Mouse (Mus musculus) v-Abl transformed pro-B cells (cell line): ENCODE results near the gene Abcd3.

Source experiments
- in situ Hi-C, 2 experiments: fragments of 400-800 bp; cut with MboI; formaldehyde crosslinking; loops; one replicate each; pipeline ENCODE4 v1.15.1; 2025; ENCODE audit not compliant: unreplicated experiment in 2 of 2

The Abcd3 gene

GRCm38 (mm10) chr3:121814877-121815548 lies at the start of gene Abcd3:
Abcd3 (minus strand) TSS chr3:121815302.
- in situ Hi-C loops = no loop called here

GRCm38 (mm10) chr3:121859142-121859541 lies 44.0 kb upstream of the Abcd3 start:
- in situ Hi-C loops = no loop called here

- in situ Hi-C loops = no loop called here
These were observed 41.0 kb upstream of the Abcd3 start for GRCm38 (mm10) chr3:121856131-121856530.

GRCm38 (mm10) chr3:121853781-121854520 lies 38.8 kb upstream of the Abcd3 start:
- in situ Hi-C loops = no loop called here

DNA sequence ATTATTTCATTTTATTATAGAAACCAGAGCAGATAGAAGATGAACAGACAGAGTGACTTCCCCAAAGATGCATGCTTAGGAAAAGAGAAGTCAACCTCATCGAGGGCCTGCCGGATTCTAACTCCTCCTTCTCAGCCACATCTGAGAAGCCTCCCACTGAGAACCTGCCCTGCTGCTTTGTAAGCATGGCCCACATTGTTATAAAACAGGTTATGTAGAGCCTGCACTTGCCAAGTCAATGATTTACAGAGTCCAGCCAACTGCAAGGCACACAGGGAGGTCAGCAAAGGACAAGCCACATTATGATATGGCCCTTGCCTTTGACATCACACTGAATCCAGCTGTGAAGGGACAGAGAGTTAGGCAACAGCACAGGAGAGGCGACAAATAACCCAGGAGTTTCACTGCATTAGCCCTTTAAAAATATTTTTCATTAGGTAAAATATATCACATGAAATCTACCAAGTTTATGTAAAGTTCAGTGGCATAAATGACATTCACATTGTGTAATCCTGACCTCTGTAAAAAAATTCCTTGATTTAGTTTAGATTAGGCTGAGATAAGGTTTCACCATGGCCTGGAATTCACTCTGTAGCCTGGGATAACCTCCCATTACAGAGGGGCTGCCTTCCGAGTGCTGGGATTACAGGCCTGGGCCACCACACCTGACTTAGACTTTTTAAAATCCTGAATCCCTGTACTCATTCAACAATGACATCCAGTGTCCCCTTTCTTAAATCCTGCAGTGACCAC lies 37.1 kb upstream of the Abcd3 start:
- in situ Hi-C loops = no loop called here

- in situ Hi-C loops = no loop called here
These were observed 35.9 kb upstream of the Abcd3 start for GRCm38 (mm10) chr3:121851006-121851405.

DNA sequence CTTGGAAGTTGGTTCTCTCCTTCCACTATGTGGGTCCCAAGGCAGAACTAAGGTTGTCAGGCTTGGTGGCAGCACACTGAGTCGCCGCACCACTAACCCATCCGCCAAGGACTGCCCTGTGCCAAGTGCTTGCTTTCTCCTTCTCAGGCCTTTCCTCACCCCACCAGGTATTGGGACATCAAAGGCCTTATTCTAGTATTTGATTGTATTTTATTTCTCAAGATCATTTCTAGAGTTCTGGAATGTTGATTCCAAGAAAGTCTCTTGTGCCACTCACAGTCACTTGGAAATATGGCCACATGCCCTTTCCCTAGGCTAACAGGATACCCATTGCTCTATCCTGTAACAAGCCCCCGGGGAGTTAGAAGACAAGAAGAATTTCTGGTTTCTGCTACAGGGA lies 35.3 kb upstream of the Abcd3 start:
- in situ Hi-C loops = no loop called here

DNA sequence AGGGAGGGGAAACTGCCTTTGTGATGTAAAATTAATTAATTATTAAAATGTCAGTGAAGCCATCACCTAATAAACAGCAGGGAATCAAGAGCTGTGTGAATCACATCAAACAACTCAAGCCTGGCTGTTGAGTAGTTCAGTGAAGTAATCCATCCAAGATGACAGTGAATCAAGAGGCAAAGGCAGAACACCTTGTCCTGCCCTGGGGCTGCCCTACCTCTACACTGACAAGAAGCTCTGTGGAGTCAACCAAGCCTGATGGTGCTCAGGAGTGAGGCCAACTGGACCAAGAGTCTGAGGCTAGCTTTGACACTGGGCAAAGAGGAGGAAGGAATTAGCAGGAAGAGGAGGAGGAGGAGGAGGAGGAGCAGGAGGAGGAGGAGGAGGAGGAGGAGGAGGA lies 32.2 kb upstream of the Abcd3 start:
- in situ Hi-C loops = no loop called here

DNA sequence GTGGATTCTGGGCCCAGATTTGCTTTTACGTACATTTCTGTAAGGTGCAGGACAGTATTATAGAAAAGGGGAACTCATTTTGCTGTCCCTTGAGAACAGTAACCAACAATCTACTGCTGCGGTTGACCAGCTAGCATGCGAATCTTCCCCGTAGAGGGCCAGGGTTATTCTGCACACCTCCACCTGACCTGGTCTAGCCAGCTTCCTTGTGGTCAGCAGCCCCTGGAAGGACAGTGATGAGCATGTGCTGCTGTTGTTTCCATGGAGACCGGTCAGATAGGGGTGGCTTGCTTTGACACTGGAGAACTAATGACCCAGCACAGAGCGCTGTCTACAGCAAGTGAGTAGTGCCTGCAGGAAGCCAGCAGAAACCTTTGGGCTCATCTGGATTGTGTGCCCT lies 29.6 kb upstream of the Abcd3 start:
- in situ Hi-C loops = no loop called here

- in situ Hi-C loops = no loop called here
These were observed 28.9 kb upstream of the Abcd3 start for GRCm38 (mm10) chr3:121844013-121844412.

- in situ Hi-C loops = no loop called here
These were observed 28.2 kb upstream of the Abcd3 start for GRCm38 (mm10) chr3:121843254-121843653.

DNA sequence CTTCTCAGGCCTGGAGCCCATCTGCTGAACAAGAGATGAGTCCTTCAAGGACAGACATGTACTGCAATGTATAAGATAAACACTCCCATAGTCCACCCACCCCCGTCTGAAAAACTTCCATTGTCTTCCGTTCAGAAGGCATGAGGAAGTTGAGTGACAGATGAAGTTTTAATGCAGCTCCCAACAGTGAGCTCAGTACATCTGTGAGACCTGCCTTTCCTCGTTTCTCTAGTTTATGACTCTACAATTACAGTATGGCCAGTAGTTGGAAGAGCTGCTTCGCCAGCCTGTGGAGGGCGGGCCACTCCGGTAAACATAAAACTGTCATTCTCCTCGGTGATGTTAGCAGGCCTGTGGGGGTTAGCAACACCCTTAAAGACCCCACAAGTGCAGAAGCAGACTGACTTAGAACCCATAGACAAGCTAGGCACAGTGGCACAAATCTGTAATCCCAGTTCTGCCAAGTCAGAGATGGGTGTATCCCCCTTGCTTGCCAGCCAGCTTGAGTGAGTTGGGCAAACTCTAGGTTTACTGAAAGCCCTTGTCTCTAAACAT lies 27.3 kb upstream of the Abcd3 start:
- in situ Hi-C loops = no loop called here

DNA sequence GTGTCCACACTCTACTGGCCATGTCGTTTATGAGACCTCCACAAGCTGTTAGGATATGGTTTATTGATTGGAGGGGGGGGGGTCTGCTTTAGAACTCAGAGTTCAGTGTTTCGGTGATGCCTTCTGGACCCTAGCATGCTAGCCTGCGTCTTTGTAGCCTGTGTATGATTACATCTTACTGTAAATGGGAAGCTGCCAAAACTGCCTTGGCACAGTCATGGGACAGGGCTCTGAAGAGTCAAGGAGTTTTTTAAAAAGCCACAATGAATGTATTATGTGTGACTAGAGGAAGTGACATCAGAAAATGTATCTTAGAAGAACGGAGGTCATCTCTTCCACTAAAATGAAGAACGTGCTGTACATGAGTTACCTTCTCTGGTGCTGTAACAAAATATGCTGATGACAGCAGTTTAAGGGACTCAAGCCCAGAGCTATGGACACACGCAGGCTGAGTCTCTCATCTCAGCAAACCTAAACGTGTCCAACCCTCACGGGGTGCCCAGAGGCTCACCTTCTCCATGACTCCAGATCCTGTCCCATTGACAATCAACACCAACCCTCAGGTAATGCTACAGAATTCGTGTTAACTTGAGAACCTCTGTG lies 26.4 kb upstream of the Abcd3 start:
- in situ Hi-C loops = no loop called here

DNA sequence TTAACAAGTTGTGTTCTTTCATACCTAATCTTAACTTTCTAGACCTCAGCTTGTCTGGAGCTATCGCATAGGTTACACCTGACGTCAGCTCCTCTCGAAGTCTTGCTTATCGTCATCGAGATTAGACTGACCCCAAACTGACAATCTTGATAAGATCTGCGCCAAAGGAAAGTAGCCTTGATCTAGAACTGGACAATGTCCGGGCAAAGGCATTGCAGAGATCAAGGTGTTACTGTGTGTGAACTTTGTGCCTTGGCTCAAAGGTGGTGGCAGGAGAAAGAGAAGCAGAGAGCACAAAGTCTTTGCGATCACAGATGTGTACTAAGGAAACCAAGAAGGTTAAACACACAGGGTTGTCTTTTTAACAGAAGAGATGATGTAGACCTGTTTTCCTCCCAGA lies 25.2 kb upstream of the Abcd3 start:
- in situ Hi-C loops = no loop called here

DNA sequence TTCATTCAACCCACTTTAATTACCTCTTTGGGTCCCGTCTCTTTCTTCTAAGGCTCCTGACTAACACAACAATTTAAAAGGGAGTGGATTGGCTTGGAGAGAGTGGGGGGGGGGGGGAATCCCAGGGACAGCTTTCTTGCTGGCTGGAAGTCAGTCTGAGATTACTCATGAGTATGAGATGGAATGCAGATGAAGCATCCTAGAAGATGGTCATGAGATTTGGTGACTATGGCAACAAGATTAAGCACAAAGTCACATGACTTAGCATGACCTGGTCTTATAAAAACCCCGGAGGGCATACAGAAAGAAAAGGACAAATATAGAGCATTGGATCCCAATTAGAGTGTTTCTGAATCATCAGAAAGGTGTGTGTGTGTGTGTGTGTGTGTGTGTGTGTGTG lies 19.6 kb upstream of the Abcd3 start:
- in situ Hi-C loops = no loop called here

DNA sequence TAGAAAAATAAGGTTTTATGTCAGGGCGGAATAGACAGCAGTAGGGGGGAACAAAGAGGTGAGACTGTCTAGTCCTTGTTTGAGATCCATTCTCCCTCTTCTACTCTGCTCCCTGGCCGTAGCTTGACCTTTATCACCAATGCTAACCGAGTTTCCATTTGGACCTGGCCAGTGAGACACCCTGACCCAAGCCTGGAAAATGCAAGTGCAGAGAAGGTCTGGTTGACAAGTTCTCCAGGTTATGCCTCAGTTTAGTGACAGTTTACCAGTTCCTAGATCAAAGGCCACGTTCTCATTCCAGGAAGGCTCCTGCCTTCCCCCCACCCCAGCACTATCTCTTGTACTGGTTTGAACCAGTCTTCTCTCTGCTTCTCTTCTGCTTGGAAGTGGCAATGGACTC lies 19.1 kb upstream of the Abcd3 start:
- in situ Hi-C loops = no loop called here

DNA sequence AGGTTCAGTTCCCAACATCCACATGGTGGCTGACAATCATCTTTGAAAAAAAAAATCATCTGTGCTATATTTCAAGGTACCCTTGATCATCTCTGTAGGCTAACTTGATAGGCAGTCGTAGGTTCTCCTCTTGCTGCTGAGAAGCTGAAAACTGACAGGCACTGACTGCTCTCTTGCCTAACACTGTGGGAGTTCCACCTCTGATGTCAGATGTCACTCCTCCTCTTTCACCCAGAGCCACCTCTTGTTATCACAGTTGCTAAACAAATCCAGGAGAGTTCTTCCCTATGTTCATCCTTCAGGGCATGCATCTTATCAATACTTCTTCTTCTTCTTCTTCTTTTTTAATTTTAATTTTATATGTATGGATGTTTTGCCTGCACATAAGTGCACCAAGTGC lies 10.0 kb upstream of the Abcd3 start:
- in situ Hi-C loops = no loop called here

GRCm38 (mm10) chr3:121824319-121824718 lies 9.2 kb upstream of the Abcd3 start:
- in situ Hi-C loops = no loop called here

GRCm38 (mm10) chr3:121822643-121823042 lies 7.5 kb upstream of the Abcd3 start:
- in situ Hi-C loops = no loop called here

DNA sequence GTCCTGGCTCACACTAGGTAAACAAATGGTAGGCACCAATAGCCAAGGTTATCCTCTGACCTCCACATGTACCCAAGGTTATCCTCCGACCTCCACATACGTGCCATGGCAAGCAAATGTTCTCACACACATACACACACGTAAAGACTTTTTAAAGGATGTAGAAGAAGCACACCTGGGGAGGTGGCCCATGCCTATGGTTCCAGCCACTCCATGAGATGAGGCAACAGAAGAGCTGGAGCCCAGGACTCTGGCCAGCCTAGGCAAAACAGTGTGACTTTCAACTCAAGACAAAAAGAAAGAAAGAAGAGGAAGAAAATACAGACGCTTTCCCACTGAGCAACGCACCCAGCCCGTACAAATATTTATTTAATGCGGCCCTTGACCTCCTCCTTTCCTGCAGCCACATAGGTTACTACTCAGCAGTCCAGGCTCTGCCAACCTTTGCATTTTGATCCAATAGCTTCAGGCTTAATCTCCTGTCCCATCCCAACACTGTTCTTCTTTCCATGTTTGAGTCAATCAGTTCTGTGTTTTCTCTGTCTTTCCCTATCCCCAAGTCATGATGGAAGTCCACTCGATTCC lies 6.5 kb upstream of the Abcd3 start:
- in situ Hi-C loops = no loop called here
